Mouse (Mus musculus) left cerebral cortex, postnatal 36 days (tissue): Measurements from ENCODE around the gene Lrtm2. TPM values are rescaled to one million over a fixed set of nuclear protein-coding genes. Genes with fewer than 3 reads are reported as not detected.
"Not testable (repeated sequence)": the region's sequence is repeated elsewhere in the genome, so short reads cannot be mapped to it uniquely, and the experiment has no call there.

ENCODE experiments used
- DNase-seq, 2 experiments: peaks; one replicate each; pipeline ENCODE4 v3.0.0; 2021 to 2022; ENCODE audit warnings: low spot score in 2 of 2, mixed read lengths in 1 of 2
- intact Hi-C: fragments of 180-260 bp; cut with DNase I; formaldehyde crosslinking; loops from one replicate; pipeline ENCODE4 v1.15.1; 2025
- total RNA-seq, 2 experiments: library from RNA; stranded (reverse); gene quantifications; 2 replicates each; pipeline ENCODE4 v1.2.3; 2021

Lrtm2 gene
- total RNA-seq, result 10 to 100 TPM; 55.9 to 59.8 TPM

DNA sequence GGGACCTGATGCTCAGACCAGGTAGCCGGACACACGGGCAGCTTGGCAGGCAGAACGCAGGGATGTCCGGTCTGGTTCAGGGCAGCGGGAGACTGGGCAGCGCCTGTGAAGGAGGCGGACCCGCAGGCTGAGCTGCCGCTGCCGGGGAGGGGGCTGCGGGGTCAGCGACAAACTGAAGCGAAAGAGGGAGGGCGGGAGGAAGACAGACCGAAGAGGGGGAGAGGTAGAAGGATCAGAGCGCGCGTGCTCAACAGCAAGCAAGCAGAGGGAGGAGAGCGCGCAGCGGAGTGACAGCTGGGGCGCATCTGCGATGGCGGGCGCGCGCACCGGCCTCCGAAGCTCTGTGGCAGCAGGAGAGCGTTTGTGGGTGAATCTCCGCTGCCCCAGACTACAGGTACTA is at the start of gene Lrtm2:
Gene Lrtm2 (minus strand): TSS at position 261 of the 400 bp plus-strand sequence.
- DNase-seq, result peak; percentile 74 to 81
- intact Hi-C loops, result no loop called here

DNA sequence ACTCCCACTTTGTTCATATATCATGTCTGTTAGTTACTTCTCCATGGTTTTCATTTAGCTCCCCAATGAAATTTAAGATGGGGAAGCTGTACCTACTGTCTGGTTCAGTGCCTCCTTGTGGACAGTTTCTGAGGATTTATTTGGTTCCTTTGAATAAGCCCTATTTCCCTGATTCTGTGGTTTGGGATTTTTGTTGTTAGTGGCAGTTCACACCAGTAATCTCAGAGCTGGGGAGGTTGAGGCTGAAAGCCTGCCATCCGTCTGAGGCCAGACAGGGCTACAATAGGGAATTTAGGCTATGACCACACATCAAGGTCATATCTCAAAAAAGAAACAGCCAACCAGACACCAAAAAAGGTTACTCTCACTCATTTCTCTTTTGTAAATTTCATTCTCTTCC is 48.1 kb upstream of the Lrtm2 start:
- no peak for DNase-seq
- intact Hi-C loops, result loop anchor here (10.0 kb wide), 1 partner anchor 744 kb away; no protein-coding TSS in a partner anchor

DNA sequence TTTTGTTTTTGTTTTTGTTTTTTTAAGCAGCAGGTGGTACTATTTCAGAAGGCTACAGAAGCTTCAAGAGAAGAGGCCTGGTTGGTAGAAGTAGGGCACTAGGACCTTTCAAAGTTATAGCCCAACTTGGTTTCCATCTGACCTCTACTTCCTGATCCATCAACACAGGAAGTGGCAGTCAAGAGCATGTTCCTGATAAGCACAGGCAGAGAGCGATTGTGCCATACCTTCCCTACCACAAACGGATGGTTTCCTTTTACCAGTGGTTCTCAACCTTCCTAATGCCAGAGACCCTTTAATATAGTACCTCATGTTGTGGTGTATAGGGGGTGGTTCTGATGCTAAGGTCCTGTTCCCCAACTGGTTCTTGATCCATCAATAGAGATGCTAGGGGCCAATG is 47.0 kb upstream of the Lrtm2 start:
- intact Hi-C loops, result loop anchor here (10.0 kb wide), 1 partner anchor 743 kb away; no protein-coding TSS in a partner anchor

DNA sequence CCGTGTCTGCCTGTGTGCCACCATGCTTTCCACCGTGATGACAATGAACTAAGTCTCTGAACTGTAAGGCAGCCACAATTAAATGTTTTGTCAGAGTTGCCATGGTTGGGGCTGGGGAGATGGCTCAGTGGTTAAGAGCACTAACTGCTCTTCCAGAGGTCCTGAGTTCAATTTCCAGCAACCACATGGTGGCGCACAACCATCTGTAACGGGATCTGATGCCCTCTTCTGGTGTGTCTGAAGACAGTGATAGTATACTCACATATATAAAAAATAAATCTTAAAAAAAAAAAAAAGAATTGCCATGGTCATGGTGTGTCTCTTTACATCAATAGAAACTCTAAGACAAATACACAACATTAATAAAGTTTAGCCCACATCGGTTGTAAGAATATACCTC is 44.5 kb upstream of the Lrtm2 start:
- intact Hi-C loops, result loop anchor here (10.0 kb wide), 1 partner anchor 740 kb away; no protein-coding TSS in a partner anchor
- DNase-seq, result no peak

More for the DNA sequence above, 47.0 kb upstream of the Lrtm2 start:
- DNase-seq, result no peak

DNA sequence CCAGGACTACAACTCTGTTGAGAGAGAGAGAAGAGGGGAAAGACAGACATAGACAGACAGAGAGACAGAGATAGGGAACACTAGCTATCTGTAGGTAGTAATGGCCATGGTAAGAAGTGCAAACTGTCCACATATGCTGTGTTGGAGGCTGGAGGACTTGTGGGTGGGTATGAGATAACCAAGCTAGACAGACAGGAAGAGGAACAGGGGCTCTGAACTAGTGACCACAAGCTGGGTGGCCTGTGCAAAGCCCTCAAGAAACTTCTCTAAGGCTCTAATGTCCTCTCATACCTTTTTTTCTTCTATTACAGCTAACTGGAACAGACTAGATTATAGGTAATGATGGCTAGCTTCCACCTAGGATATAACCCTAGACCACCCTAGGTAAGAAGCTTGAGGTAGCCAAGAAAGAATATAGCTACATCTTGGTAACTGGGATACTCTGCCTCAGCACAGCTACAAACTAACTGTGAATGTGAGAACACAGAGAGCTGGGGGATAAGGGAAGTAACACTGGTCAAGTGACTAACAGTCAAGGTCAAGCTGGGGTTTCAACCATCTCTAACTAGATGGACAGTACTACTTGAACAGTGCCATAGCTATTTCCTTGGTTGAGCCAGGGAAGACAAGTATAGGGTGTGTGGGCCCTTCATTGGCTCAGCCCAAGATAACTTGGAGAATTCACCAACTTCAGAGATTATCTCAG is 42.6 kb upstream of the Lrtm2 start:
- intact Hi-C loops, result loop anchor here (10.0 kb wide), 1 partner anchor 738 kb away; no protein-coding TSS in a partner anchor
- no peak for DNase-seq

DNA sequence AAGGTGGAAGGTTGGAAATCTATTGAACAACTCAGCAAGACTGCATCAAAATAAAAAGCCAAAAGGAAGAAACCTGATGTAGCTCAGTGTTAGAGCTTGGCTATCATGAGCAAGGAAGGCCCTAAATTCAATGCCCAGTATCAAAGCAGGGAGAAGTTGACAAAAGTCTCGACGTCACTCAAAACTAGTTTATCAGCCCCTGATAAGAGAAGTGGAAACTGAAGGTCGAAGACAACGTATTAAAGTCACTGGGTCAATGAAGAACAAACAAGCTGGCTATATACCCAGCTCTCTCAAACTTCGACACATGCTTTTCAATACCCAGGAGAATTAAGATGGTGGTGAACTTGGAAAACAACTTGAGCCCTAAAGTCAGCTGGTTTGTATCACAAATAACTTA is 41.7 kb upstream of the Lrtm2 start:
- intact Hi-C loops, result loop anchor here (10.0 kb wide), 1 partner anchor 737 kb away; no protein-coding TSS in a partner anchor
- DNase-seq, result no peak

DNA sequence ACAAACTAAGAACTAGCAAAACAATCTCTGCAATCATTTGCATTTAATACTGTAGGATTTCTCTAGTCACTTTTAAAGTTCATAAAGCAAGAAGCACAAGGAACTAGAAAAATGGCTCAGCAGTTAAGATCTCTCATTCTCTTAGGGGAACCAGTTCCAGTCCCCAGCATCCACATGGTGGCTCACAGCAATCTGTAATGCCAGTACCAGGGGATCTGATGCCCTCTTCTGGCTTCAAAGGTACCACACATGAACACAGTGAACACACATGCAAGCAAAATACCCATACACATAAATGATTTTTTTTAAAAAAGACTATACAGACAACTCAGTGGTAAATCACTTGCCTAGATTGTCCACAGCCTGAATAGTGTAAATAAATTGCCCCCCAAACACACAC is 41.1 kb upstream of the Lrtm2 start:
- no peak for DNase-seq
- intact Hi-C loops, result loop anchor here (10.0 kb wide), 1 partner anchor 737 kb away; no protein-coding TSS in a partner anchor

DNA sequence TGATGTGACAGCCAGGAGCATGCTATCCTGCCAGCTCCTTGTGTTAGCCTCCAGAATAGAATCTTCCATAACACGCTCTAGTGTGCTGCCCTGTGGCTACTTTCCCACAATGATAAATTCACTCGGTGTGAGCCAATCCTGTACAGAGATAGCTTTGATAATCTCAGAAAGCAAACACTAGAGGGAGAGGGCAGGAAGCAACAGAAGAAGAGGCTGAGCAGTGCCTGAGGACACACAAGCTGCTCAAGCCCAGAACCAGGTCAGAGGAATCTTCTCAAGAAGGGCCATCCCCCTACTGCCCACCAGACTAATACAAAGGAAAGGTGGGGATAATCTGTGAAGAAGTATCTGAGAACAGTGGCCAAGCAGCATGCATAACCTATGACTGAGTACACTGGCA is 36.8 kb upstream of the Lrtm2 start:
- intact Hi-C loops, result no loop called here
- DNase-seq, result no peak

DNA sequence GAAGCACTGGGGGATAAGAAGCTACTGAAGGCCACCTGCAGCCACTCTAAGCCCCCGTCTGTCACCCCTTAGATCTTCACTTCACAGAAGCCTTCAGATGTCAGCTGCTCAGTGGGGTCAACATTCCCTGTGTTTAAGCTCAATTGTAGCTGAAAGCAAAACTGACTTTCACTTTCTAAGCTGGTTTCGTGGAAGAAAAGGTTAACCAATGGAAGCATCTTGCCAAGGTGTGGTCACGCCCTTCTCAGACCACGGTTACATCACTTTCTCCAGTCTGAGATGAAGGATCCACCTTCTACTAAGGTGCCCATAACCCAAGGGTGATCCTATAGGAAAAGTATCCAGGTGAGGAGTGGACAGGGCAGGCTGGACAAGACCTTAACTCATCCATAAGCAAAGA is 36.2 kb upstream of the Lrtm2 start:
- DNase-seq, intact Hi-C loops: not testable (repeated sequence)

DNA sequence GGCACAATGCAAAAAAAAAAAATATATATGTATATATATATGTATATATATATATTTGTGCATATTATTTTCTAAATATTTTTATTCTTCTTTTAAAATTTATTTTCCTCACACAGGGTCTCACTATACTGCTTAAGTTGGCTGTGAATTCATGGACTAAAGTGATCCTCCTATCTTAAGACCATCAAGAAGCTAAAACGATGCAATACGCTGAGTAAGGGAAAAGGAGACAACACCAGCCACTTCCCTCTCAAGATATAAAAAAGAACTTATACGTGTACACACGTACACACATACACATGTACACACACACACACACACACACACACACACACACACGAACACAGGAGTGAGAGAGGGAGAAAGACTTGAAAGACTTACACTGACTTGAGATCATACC is 33.0 kb upstream of the Lrtm2 start:
- intact Hi-C loops, result no loop called here
- DNase-seq, result no peak

DNA sequence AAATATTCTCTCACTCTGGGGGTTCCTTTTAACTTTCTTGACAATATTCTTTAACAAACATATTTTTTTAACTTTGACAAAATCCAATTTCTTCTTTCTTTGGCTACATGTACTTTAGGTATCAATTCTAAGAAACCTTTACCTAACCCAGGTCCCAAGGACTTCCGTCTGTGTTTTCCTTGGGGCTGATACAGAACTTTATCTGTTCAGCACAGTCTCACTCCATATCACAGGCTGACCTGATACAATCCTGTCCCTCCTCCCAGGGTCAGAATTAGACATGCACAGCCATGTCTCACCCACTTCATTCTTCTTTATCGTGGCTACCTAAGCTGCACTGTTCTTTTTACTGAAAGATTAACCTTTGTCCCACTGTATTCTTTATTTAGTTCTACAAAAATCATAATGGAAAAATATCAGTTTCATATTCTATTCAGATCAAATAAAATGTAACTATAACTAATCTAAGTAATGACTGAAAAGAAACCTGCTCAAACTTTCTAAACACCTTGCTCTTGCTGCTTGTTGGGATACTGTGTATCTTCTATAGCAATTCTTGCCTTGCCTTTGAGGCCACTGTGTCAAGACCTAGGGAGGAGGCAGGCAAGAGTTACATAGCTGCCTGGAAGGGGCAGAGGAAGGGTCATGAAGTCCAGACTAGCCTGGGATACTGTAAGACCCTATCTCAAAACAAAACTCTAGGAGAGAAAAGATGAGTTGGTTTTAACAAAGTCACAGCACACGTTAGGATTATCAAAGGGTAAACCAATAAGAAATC is 30.5 kb upstream of the Lrtm2 start:
- intact Hi-C loops, result no loop called here
- no peak for DNase-seq

DNA sequence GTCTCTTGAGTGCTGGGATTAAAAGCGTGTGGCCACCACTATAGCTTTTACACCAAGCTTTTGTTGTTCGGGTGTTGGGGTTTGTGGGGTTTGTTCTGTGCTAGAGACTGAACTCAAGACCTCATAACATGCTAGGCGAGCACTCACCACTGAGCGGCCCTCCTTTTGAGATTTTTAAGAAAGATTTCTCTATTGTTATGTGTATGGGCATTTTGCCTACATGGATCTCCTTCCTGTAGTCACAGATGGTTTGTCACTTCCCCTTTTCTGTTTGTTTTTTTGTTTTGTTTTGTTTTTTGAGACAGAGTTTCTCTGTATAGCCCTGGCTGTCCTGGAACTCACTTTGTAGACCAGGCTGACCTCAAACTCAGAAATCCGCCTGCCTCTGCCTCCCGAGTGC is 29.7 kb upstream of the Lrtm2 start:
- intact Hi-C loops, result not testable (repeated sequence)

DNA sequence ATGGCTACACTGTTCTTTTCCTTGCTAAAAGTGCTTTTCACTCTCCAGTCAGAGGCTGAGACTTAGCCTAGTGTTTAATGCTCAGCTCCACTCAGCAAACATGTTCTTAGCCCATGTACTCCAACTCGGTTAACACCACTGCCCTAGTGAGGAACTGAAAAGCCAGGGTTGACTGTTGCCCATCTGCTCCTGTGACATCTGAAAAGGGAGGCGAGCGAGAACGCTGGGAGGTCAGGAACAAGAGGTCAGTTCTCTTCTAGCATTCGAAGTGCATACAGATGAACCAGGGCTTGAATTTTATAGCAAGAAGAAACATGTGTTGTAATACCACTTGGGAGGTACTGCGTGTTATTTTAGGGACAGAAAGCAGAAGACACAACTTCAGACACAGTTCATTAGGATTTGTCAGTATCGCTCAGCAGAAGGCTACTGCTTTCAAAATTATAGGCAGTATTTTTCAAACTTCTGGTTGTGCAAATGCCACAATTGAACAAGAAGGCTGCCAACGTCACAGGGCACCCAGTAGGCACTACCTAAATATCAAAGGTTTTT is 27.5 kb upstream of the Lrtm2 start:
- intact Hi-C loops, result no loop called here
- DNase-seq, result no peak

More for the DNA sequence above, 29.7 kb upstream of the Lrtm2 start:
- not testable (repeated sequence) for DNase-seq

DNA sequence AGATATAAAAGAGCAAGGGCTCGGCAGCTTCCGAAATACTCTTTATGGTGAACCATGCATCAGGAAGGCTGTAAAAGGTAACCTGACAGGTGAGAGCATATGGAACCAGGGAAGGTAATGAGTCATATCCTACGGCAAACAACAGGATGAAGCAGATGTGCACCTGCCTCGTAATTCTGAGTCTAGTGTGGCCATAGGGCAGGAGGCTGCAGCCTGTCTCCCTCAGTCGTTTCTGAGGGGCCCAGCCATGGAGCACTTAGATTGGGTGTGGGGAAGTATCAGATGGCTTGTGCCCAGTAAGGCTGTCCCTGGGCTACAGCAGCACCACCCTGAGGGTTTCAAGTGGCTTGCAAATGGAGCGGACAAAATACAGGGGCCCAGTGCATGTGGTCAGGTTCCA is 21.9 kb upstream of the Lrtm2 start:
- intact Hi-C loops, result no loop called here
- DNase-seq, result no peak

DNA sequence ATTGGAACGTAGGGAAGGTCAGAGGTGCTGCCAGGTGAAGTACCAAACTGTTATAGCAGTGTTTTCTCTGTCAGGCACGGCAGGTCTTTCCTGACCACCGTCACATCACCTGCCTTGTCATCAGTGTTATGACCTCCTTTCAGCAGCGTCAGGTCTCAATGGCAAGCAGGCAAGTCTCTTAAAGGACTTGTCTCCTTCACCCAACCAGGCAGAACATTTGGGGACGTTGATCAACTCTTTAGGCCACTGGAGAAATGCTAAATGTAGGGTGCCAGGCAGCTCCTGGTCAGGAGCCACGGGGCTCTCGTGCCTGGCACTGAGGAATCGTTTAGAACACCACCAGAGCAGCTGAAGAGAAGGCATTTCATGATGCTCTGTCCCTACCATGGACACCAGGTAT is 21.1 kb upstream of the Lrtm2 start:
- intact Hi-C loops, result no loop called here
- no peak for DNase-seq

DNA sequence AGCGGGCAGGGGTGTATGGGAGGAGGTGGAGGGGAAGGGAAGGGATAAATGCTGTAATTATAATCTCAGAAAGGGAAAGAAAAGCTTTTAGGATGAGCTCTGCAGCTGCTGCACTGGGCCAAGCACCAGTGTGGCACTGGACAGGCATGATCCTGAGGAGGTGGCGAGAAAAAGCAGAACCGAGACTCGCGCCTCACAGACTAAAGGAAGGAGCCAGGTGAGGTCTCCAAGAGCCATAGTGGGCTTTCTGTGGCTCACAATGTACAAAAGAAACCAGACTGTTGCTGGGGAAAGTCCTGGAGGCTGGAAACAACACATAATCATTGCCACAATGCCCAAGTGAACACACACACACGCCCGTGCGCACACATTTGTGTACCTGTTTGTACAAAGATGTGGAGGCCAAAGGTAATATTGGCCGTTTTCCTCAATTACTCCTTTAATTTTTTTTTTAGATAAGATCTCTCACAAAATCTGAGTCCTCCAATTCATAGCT is 20.2 kb upstream of the Lrtm2 start:
- intact Hi-C loops, result no loop called here
- no peak for DNase-seq

DNA sequence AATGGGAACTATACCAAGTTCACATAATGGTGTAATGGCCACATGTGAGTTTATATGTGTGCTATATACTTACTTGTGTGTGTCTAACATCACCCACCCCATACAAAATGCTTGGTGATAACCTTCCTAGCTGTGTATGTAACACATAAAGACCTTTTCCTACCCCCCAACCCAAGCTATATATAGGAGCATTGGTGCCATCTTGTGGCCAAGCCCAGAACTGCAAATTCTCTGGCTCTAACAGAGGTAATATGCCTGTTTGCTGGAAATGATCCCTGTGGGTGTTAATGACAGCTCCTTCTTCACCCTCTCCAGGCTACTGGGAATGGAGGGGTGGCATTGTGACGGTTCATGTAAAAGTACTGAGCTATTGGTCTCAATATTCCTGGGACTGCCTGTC is 17.7 kb upstream of the Lrtm2 start:
- intact Hi-C loops, result loop anchor here (1.0 to 5.0 kb wide), 4 partner anchors 66 to 241 kb away; no protein-coding TSS in a partner anchor

DNA sequence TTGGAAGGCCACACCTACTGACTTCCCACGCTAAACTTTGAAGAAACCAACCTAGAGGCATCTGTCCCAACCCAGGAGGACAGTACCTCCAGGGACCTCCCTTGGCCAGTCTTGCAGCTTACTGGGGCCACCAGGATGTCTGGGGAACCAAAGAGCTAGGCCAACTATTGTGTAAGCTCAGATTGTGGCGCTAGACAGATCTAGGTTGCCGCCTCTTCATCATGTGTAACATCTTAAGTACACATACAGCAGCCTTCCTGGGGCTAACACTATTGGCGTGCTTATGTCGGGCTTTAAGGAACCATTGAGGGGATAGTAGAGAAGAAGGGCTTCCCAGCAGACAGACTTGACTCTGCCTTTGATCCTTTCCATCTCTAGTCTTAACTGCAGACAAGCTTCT is 17.2 kb upstream of the Lrtm2 start:
- no peak for DNase-seq
- intact Hi-C loops, result loop anchor here (1.0 to 5.0 kb wide), 4 partner anchors 66 to 241 kb away; no protein-coding TSS in a partner anchor

More for the DNA sequence above, 17.7 kb upstream of the Lrtm2 start:
- peak; percentile 68 to 83 for DNase-seq

DNA sequence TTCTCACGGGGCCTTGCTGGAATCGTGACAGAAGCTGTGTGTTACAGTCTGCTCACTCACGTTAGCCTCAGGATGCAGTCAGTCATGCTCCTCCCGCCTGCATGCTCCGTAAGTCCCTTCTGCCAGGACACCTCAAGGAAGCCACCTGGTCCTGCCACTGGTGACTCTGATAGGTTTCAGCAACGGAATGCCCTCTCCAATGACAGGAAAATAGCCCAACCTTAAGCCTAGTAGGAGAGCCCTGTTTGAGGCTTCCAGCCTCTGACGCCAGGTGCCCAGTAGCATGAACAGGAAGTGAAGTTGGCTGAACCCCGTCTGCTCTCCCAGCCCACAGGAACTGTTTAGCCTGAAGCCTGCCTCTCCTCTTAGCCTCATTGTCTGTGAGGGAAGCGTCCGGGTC is 15.7 kb upstream of the Lrtm2 start:
- no peak for DNase-seq
- intact Hi-C loops, result loop anchor here (5.0 kb wide), 3 partner anchors 64 to 239 kb away; no protein-coding TSS in a partner anchor

DNA sequence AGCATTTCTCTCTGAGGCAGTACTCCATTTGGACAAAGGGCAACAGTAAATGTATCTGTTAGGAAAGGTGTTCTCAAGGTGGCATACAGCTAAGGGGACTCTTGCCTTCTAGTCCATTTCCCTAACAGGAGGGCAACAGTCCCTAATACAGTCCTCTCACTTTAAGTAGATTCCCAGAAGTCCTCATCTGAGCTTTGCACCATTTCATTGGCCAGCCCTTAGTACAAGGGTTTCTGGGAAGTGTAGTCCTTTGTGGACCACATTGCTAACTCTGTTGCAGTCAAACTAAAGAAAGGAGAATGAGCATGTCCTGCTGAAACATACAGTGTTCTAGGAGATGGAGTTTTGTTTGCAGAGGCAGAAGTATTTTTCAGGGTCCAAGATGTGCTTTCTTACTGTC is 10.8 kb upstream of the Lrtm2 start:
- no peak for DNase-seq

More for the DNA sequence above, 10.8 kb upstream of the Lrtm2 start:
- intact Hi-C loops, result no loop called here
